Mouse (Mus musculus) erythroblast, embryonic 14.5 days (primary cell): ENCODE measurements at regions not wholly inside any gene's neighbourhood (a gene's known extent, or its start where the extent isn't known, plus 50 kb on each side); places are given as distances from the start of the nearest gene placed in this dataset.

ENCODE experiments used
- GATA1 ChIP-seq: IDR thresholded peaks from 2 replicates; pipeline ENCODE4 v1.6.1; 2012; ENCODE audit warnings: low read length, inconsistent platforms, mixed read lengths
- TAL1 ChIP-seq: IDR thresholded peaks from 3 replicates; pipeline ENCODE4 v1.6.1; 2012; ENCODE audit warnings: low read length, inconsistent platforms, mixed read lengths

DNA sequence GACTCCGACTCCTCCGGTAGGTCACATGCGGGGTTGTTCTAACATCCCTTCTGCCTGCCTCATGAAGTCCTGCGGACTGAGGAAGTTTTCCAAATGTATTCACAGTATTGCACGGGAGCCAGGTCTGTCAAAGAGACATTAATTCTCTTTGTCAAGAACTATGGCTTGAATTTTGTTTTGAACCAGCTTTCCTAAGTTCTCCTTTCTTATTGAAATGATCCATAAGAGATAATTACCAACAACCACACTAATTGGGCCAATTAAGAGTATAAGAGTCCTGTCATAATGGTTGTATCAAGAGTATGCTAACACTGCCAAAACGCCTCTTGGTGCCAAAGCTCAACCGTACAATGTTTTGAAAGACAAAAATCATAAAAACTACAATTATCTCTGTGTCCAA is 151.7 kb downstream of the Suds3 start:
- no peak for TF ChIP-seq GATA1
- no peak for TF ChIP-seq TAL1
